Mouse (Mus musculus) neural tube, embryonic 13.5 days (tissue): ENCODE results near the gene Npas3. TPM values are rescaled to one million over a fixed set of nuclear protein-coding genes. Genes with fewer than 3 reads are reported as not detected.

Experiments used
- ATAC-seq: fragments of 200-750 bp; cut with Nextera tagmentation; 2 replicates; pipeline ENCODE4 v1.8.0; 2017; ENCODE audit warnings: low read depth, mild to moderate bottlenecking, moderate TSS enrichment, moderate library complexity
- H3K27ac ChIP-seq: fragments of 300-500 bp; sonication (generic); replicated peaks from 2 replicates; pipeline ENCODE4 v1.5.1; 2015; ENCODE audit warnings: moderate library complexity, mild to moderate bottlenecking, inconsistent platforms
- H3K27me3 ChIP-seq: fragments of 300-500 bp; sonication (generic); 2 replicates; pipeline ENCODE4 v1.6.1; 2015; ENCODE audit warnings: mild to moderate bottlenecking, inconsistent platforms
- H3K36me3 ChIP-seq: fragments of 300-500 bp; sonication (generic); 2 replicates; pipeline ENCODE4 v1.6.1; 2015; ENCODE audit warnings: mild to moderate bottlenecking, inconsistent platforms
- H3K4me1 ChIP-seq: fragments of 300-500 bp; sonication (generic); replicated peaks from 2 replicates; pipeline ENCODE4 v1.6.1; 2015; ENCODE audit warnings: inconsistent platforms
- H3K4me2 ChIP-seq: fragments of 300-500 bp; sonication (generic); 2 replicates; pipeline ENCODE4 v1.6.1; 2015; ENCODE audit warnings: inconsistent platforms, mild to moderate bottlenecking, moderate library complexity
- H3K4me3 ChIP-seq: fragments of 300-500 bp; sonication (generic); 2 replicates; pipeline ENCODE4 v1.5.1; 2015; ENCODE audit warnings: mild to moderate bottlenecking, inconsistent platforms
- H3K9ac ChIP-seq: fragments of 300-500 bp; sonication (generic); 2 replicates; pipeline ENCODE4 v1.6.1; 2015; ENCODE audit warnings: moderate library complexity, mild to moderate bottlenecking, inconsistent platforms
- H3K9me3 ChIP-seq: fragments of 300-500 bp; sonication (generic); 2 replicates; pipeline ENCODE4 v1.6.1; 2016; ENCODE audit warnings: inconsistent platforms
- WGBS: fragments of 180-500 bp; shearing (Covaris S2); methylation state at CpG from one replicate; pipeline ENCODE4 v1.1.7; 2015; 5-methylcytosine and 5-hydroxymethylcytosine counted together
- polyA plus RNA-seq: library from polyadenylated mRNA; unstranded; fragments of >200 nt; fragmentation: Nextera tagmentation; extraction: Ambion mirVana; gene quantifications from 2 replicates; pipeline ENCODE4 v1.2.1, GENCODE M21; 2015

Npas3 gene
- polyA plus RNA-seq, 1 experiment from 2014 or later = 21.8 TPM

GRCm38 (mm10) chr12:53781850-53782552 is 533.5 kb downstream of the Npas3 start:
- no peak overlapping the region for H3K9ac ChIP-seq
- H3K27me3 ChIP-seq = no peaks in the 10 kb centered on the region
- no peak overlapping the region for H3K27ac ChIP-seq
- H3K4me3 ChIP-seq = no peak overlapping the region
- no peak for ATAC-seq
- H3K4me2 ChIP-seq = no peak overlapping the region
- WGBS = 59% methylated on average over 11 of the region's 11 CpGs
- H3K9me3 ChIP-seq = no peaks in the 10 kb centered on the region
- H3K36me3 ChIP-seq = no peaks in the 10 kb centered on the region
- H3K4me1 ChIP-seq = peaks cover 13% of the 10 kb centered on the region

- H3K27ac ChIP-seq = no peak overlapping the region
- H3K4me2 ChIP-seq = no peak overlapping the region
- ATAC-seq = no peak
- H3K4me1 ChIP-seq = peaks cover 21% of the 10 kb centered on the region
- H3K4me3 ChIP-seq = no peak overlapping the region
- H3K9me3 ChIP-seq = no peaks in the 10 kb centered on the region
- no peak overlapping the region for H3K9ac ChIP-seq
- WGBS = 75% methylated on average over 10 of the region's 10 CpGs
- no peaks in the 10 kb centered on the region for H3K36me3 ChIP-seq
- H3K27me3 ChIP-seq = no peaks in the 10 kb centered on the region
These were observed 541.0 kb downstream of the Npas3 start for GRCm38 (mm10) chr12:53789501-53789900.

GRCm38 (mm10) chr12:53794718-53795400 is 546.4 kb downstream of the Npas3 start:
- H3K27me3 ChIP-seq = no peaks in the 10 kb centered on the region
- no peaks in the 10 kb centered on the region for H3K9me3 ChIP-seq
- H3K36me3 ChIP-seq = no peaks in the 10 kb centered on the region
- H3K4me3 ChIP-seq = no peak overlapping the region
- 66% methylated on average over 6 of the region's 6 CpGs for WGBS
- peaks cover 27% of the 10 kb centered on the region for H3K4me1 ChIP-seq
- no peak overlapping the region for H3K4me2 ChIP-seq
- H3K9ac ChIP-seq = no peak overlapping the region
- H3K27ac ChIP-seq = 0 out of 2 replicates have a peak overlapping the region, but pooled peaks have one; percentile 1
- ATAC-seq = 0 out of 2 replicates have a peak, but pooled peaks have one; percentile 19

- Histone ChIP-seq H3K9me3 (no peaks in the 10 kb centered on the region), H3K4me1 (peaks cover 12% of the 10 kb centered on the region), H3K9ac (no peak overlapping the region), H3K4me3 (no peak overlapping the region), H3K4me2 (no peak overlapping the region), H3K36me3 (no peaks in the 10 kb centered on the region), H3K27me3 (no peaks in the 10 kb centered on the region), H3K27ac (no peak overlapping the region)
- WGBS = 89% methylated on average over 6 of the region's 6 CpGs
- no peak for ATAC-seq
These were observed 553.4 kb downstream of the Npas3 start for GRCm38 (mm10) chr12:53801831-53802230.

GRCm38 (mm10) chr12:53802381-53802780 is 553.9 kb downstream of the Npas3 start:
- H3K4me2 ChIP-seq = no peak overlapping the region
- H3K27me3 ChIP-seq = no peaks in the 10 kb centered on the region
- peaks cover 14% of the 10 kb centered on the region for H3K4me1 ChIP-seq
- no peaks in the 10 kb centered on the region for H3K9me3 ChIP-seq
- H3K4me3 ChIP-seq = no peak overlapping the region
- no peaks in the 10 kb centered on the region for H3K36me3 ChIP-seq
- 59% methylated on average over 7 of the region's 7 CpGs for WGBS
- no peak overlapping the region for H3K9ac ChIP-seq
- no peak for ATAC-seq
- H3K27ac ChIP-seq = no peak overlapping the region

GRCm38 (mm10) chr12:53810081-53810480 is 561.6 kb downstream of the Npas3 start:
- Histone ChIP-seq H3K9ac (no peak overlapping the region), H3K27ac (no peak overlapping the region), H3K27me3 (no peaks in the 10 kb centered on the region), H3K4me1 (peaks cover 24% of the 10 kb centered on the region; the same call in 1 of the 2 replicates), H3K4me3 (no peak overlapping the region), H3K9me3 (no peaks in the 10 kb centered on the region), H3K4me2 (no peak overlapping the region), H3K36me3 (no peaks in the 10 kb centered on the region)
- no peak for ATAC-seq
- WGBS = 84% methylated on average over 2 of the region's 2 CpGs

GRCm38 (mm10) chr12:53814291-53814690 is 565.8 kb downstream of the Npas3 start:
- 92% methylated on average over 7 of the region's 7 CpGs for WGBS

GRCm38 (mm10) chr12:53819982-53820381 is 571.5 kb downstream of the Npas3 start:
- Histone ChIP-seq H3K4me1 (peaks cover 14% of the 10 kb centered on the region; the same call in 1 of the 2 replicates), H3K4me3 (no peak overlapping the region), H3K27ac (no peak overlapping the region), H3K4me2 (no peak overlapping the region), H3K27me3 (no peaks in the 10 kb centered on the region), H3K9ac (no peak overlapping the region), H3K9me3 (no peaks in the 10 kb centered on the region), H3K36me3 (no peaks in the 10 kb centered on the region)
- ATAC-seq = no peak
- 88% methylated on average over 4 of the region's 4 CpGs for WGBS

More at GRCm38 (mm10) chr12:53814291-53814690, 565.8 kb downstream of the Npas3 start:
- Histone ChIP-seq H3K4me1 (peaks cover 17% of the 10 kb centered on the region; the same call in 1 of the 2 replicates), H3K4me3 (no peak overlapping the region), H3K9me3 (no peaks in the 10 kb centered on the region), H3K27ac (no peak overlapping the region), H3K9ac (no peak overlapping the region), H3K27me3 (no peaks in the 10 kb centered on the region), H3K36me3 (no peaks in the 10 kb centered on the region), H3K4me2 (no peak overlapping the region)
- ATAC-seq = no peak

GRCm38 (mm10) chr12:53822881-53823280 is 574.4 kb downstream of the Npas3 start:
- 62% methylated on average over 4 of the region's 4 CpGs for WGBS
- H3K4me3 ChIP-seq = no peak overlapping the region
- H3K9me3 ChIP-seq = no peaks in the 10 kb centered on the region
- peaks cover 38% of the 10 kb centered on the region for H3K4me1 ChIP-seq
- H3K9ac ChIP-seq = no peak overlapping the region
- no peak overlapping the region for H3K4me2 ChIP-seq
- no peak for ATAC-seq
- no peaks in the 10 kb centered on the region for H3K36me3 ChIP-seq
- 0 out of 2 replicates have a peak overlapping the region, but pooled peaks have one; percentile 1 for H3K27ac ChIP-seq
- H3K27me3 ChIP-seq = no peaks in the 10 kb centered on the region

- ATAC-seq = no peak
- Histone ChIP-seq H3K27me3 (no peaks in the 10 kb centered on the region), H3K27ac (no peak overlapping the region), H3K4me2 (no peak overlapping the region), H3K4me1 (peaks cover 38% of the 10 kb centered on the region), H3K36me3 (no peaks in the 10 kb centered on the region), H3K4me3 (no peak overlapping the region), H3K9me3 (no peaks in the 10 kb centered on the region), H3K9ac (no peak overlapping the region)
These were observed 576.8 kb downstream of the Npas3 start for GRCm38 (mm10) chr12:53825251-53825650.

GRCm38 (mm10) chr12:53825898-53826605 is 577.6 kb downstream of the Npas3 start:
- 58% methylated on average over 12 of the region's 12 CpGs for WGBS

GRCm38 (mm10) chr12:53826812-53827211 is 578.3 kb downstream of the Npas3 start:
- H3K4me3 ChIP-seq = no peak overlapping the region
- 31% methylated on average over 3 of the region's 3 CpGs for WGBS
- no peak overlapping the region for H3K4me2 ChIP-seq
- H3K27me3 ChIP-seq = no peaks in the 10 kb centered on the region
- peak; percentile 44; the same call in 1 of the 2 replicates for ATAC-seq
- H3K36me3 ChIP-seq = no peaks in the 10 kb centered on the region
- no peaks in the 10 kb centered on the region for H3K9me3 ChIP-seq
- H3K9ac ChIP-seq = no peak overlapping the region
- H3K27ac ChIP-seq = peak overlapping the region; percentile 40; the same call in 1 of the 2 replicates
- H3K4me1 ChIP-seq = peaks cover 39% of the 10 kb centered on the region

More at GRCm38 (mm10) chr12:53825898-53826605, 577.6 kb downstream of the Npas3 start:
- no peaks in the 10 kb centered on the region for H3K9me3 ChIP-seq
- H3K4me3 ChIP-seq = no peak overlapping the region
- peak overlapping the region; percentile 40; the same call in 1 of the 2 replicates for H3K27ac ChIP-seq
- H3K9ac ChIP-seq = no peak overlapping the region
- ATAC-seq = peak; percentile 60; the same call in 1 of the 2 replicates
- H3K4me1 ChIP-seq = peaks cover 38% of the 10 kb centered on the region
- H3K27me3 ChIP-seq = no peaks in the 10 kb centered on the region
- no peaks in the 10 kb centered on the region for H3K36me3 ChIP-seq
- H3K4me2 ChIP-seq = no peak overlapping the region
